Mouse (Mus musculus) embryonic facial prominence, embryonic 14.5 days (tissue): ENCODE results near the gene Xiap. TPM values are rescaled to one million over a fixed set of nuclear protein-coding genes. Genes with fewer than 3 reads are reported as not detected.
"Not testable (repeated sequence)": the region's sequence is repeated elsewhere in the genome, so short reads cannot be mapped to it uniquely, and the experiment has no call there.

ENCODE experiments used
- ATAC-seq: fragments of 200-750 bp; cut with Nextera tagmentation; 2 replicates; pipeline ENCODE4 v1.8.0; 2017; ENCODE audit warnings: low read depth, moderate number of reproducible peaks, moderate TSS enrichment
- DNase-seq: peaks from one replicate; pipeline ENCODE4 v3.0.0-alpha.2; 2015; ENCODE audit warnings: low spot score
- H3K27ac ChIP-seq: fragments of 300-500 bp; sonication (generic); replicated peaks from 2 replicates; pipeline ENCODE4 v1.5.1; 2014; ENCODE audit warnings: low read depth, mild to moderate bottlenecking, low read length, moderate library complexity
- H3K27me3 ChIP-seq: fragments of 300-500 bp; sonication (generic); replicated peaks from 2 replicates; pipeline ENCODE4 v1.6.1; 2014; ENCODE audit warnings: low read length; ENCODE audit not compliant: control insufficient read depth, insufficient read depth
- H3K36me3 ChIP-seq: fragments of 300-500 bp; sonication (generic); 2 replicates; pipeline ENCODE4 v1.6.1; 2014; ENCODE audit warnings: low read length, mixed read lengths; ENCODE audit not compliant: control insufficient read depth, insufficient read depth
- H3K4me1 ChIP-seq: fragments of 300-500 bp; sonication (generic); 2 replicates; pipeline ENCODE4 v1.6.1; 2014; ENCODE audit warnings: antibody characterized with exemption, low read length; ENCODE audit not compliant: control insufficient read depth, insufficient read depth
- H3K4me2 ChIP-seq: fragments of 300-500 bp; sonication (generic); 2 replicates; pipeline ENCODE4 v1.6.1; 2014; ENCODE audit warnings: low read depth, mild to moderate bottlenecking, low read length, moderate library complexity, mixed read lengths
- H3K4me3 ChIP-seq: fragments of 300-500 bp; sonication (generic); 2 replicates; pipeline ENCODE4 v1.5.1; 2014; ENCODE audit warnings: low read depth, mild to moderate bottlenecking, low read length
- H3K9ac ChIP-seq: fragments of 300-500 bp; sonication (generic); 2 replicates; pipeline ENCODE4 v1.6.1; 2014; ENCODE audit warnings: low read depth, mild to moderate bottlenecking, low read length, moderate library complexity, mixed read lengths
- H3K9me3 ChIP-seq: fragments of 300-500 bp; sonication (generic); 2 replicates; pipeline ENCODE4 v1.6.1; 2016; ENCODE audit warnings: low read length; ENCODE audit not compliant: control insufficient read depth
- WGBS: fragments of 180-500 bp; shearing (Covaris S2); extraction: QIAGEN DNeasy Blood & Tissue Kit; methylation state at CpG from one replicate; pipeline ENCODE4 v1.1.7; 2014; 5-methylcytosine and 5-hydroxymethylcytosine counted together
- polyA plus RNA-seq: library from polyadenylated mRNA; unstranded; fragments of >200 nt; fragmentation: Nextera tagmentation; extraction: Ambion mirVana; gene quantifications from 2 replicates; pipeline ENCODE4 v1.2.1, GENCODE M21; 2014

Gene Xiap
- 17.6 and 18.1 TPM in 2 replicates for polyA plus RNA-seq

DNA sequence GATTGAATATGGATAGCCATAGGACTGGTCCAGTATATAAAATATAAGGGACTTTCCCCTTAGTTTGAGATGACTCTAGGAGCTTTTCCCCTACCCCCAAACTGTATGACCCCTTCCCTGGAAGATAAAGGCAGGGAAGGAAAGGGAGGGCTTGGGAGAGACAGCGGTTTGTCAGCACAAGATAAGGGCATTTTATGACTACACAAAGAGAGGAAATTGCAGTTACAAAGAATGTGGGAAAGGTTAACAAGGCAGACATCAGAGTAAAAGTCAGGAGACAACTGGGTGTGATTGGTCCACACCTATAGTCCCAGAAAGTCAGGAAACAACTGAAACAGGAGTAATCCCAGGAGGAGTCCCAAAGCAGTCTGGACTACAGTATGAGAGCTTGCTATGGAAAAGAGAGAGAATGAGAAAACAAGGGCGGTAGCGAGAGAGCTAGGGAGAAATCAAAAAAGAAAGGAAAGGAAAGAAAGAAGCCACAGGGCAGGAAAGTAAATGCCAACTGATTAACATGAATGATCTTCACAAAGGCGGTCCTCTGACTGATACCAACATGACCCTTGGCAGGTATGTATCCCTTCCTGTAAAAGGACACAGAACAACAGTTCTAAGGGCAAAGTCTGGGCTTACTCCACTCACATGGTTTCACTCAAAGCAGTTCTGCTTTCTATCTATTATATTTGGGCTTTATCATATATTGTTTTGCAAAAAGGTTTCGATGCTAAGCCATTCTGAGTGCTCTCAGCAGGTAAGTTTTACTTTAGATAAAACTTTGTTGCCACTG is at the start of gene Xiap:
Xiap (plus strand) TSS at position 398 of the 787 bp plus-strand sequence.
- Histone ChIP-seq H3K27me3 (no peaks in the 10 kb centered on the region), H3K4me2 (no peak within 1 kb of the TSS), H3K9me3 (no peaks in the 10 kb centered on the region), H3K36me3 (no peaks in the 10 kb centered on the region), H3K4me3 (no peak within 1 kb of the TSS), H3K27ac (no peak within 1 kb of the TSS), H3K9ac (no peak within 1 kb of the TSS), H3K4me1 (no peaks in the 10 kb centered on the region)
- WGBS: 84% methylated on average over 5 of the region's 5 CpGs
- no peak for ATAC-seq
- DNase-seq: no peak

DNA sequence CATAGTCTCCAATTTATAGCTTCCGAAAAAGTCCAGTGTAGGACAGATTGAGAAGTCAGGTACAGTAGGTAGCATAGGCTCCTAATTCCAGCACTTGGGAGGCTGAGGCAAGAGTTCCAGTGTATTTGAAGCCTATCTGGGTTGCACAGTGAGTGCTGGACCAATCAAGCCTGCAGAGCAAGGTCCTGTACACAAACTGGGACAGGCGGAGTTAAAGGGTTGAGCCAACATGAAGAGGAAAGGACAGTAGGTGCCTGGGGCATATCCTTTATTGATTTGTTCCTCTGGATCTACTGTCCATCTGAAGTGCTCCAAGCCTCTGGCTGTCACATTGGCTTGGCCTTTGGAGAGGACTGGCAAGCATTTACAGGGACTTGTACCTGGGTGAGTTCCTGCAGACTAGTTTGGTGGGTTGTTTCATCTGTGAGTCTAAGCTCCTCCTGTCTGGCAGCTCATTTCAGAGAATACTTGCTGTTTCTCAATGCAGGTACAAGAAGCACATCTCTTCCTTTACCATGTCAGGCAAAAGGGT is 46.7 kb upstream of the Xiap start:
- Histone ChIP-seq H3K9me3 (no peaks in the 10 kb centered on the region), H3K9ac (no peak overlapping the region), H3K27me3 (no peaks in the 10 kb centered on the region), H3K36me3 (no peaks in the 10 kb centered on the region), H3K27ac (no peak overlapping the region), H3K4me3 (no peak overlapping the region), H3K4me2 (no peak overlapping the region), H3K4me1 (no peaks in the 10 kb centered on the region)
- ATAC-seq: no peak
- WGBS: 90% methylated on average over 2 of the region's 2 CpGs
- no peak for DNase-seq

DNA sequence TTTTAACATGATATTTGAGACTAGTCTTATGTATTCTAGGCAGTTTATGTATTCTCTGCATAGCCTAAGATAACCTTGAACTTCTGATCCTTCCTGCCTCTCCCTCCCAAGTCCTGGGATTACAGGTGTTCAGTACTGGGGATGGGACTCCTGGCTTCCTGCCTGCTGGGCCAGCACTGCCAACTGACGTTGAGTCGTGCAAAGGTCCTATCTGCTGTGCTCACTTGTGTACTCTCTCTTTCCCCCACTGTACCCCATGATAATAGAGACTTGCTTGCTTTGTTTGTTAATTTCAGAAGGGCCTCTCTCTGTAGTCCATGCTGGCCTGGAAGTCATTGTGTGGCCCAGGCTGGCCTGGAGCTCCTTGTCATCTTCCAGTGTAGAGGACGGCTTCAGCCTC is 45.7 kb upstream of the Xiap start:
- Histone ChIP-seq H3K4me1 (no peaks in the 10 kb centered on the region), H3K4me2 (no peak overlapping the region), H3K27ac (no peak overlapping the region), H3K9me3 (no peaks in the 10 kb centered on the region), H3K4me3 (no peak overlapping the region), H3K36me3 (no peaks in the 10 kb centered on the region), H3K9ac (no peak overlapping the region), H3K27me3 (no peaks in the 10 kb centered on the region)
- no peak for ATAC-seq
- WGBS: 60% methylated on average over 3 of the region's 3 CpGs
- no peak for DNase-seq

DNA sequence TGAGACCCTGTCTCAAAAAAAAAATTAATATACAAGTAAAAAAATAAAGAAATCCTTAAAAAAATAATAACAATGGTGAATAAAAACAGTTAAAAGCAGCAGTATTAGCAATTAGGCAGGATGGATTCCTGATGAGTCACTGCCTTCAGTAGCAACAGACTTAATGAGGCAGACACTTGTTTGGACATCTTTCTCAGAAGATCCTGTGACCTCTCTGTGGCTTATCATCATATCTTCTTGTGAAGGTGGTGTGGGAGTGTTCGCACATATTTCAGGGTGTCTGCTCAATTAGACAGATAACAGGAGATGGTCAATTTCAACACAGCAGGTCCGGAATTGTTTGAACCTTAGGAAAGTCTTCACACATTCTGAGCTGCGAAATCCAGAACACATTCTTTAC is 45.0 kb upstream of the Xiap start:
- 88% methylated on average over 3 of the region's 3 CpGs for WGBS
- Histone ChIP-seq H3K4me2 (no peak overlapping the region), H3K27me3 (no peaks in the 10 kb centered on the region), H3K9ac (no peak overlapping the region), H3K4me3 (no peak overlapping the region), H3K9me3 (no peaks in the 10 kb centered on the region), H3K27ac (no peak overlapping the region), H3K36me3 (no peaks in the 10 kb centered on the region), H3K4me1 (no peaks in the 10 kb centered on the region)
- no peak for DNase-seq
- ATAC-seq: no peak

DNA sequence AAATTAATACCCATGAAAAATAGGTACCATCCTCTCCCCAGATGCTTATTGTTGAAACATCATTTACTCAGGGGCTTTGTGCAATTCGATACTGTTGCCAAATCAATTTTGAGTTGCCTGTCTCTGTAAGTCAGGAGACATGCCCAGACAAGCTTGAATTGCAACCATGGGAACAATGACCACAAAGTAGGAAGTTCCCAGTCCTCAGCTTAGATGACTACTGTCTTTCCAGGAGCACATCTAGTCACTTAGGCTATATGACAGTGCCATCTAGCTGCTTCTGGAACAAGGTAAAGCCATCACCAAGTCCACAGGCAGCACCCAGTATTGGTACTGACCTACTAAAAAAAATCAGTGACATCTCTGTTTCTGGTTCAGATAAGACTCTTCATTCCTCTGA is 41.4 kb upstream of the Xiap start:
- Histone ChIP-seq H3K27ac (no peak overlapping the region), H3K4me2 (no peak overlapping the region), H3K27me3 (no peaks in the 10 kb centered on the region), H3K9ac (no peak overlapping the region), H3K9me3 (no peaks in the 10 kb centered on the region), H3K4me1 (no peaks in the 10 kb centered on the region), H3K4me3 (no peak overlapping the region), H3K36me3 (no peaks in the 10 kb centered on the region)
- ATAC-seq (peak; percentile 62; the same call in 1 of the 2 replicates), DNase-seq (peak; percentile 39)
- 61% methylated on average over 1 of the region's 1 CpGs for WGBS

DNA sequence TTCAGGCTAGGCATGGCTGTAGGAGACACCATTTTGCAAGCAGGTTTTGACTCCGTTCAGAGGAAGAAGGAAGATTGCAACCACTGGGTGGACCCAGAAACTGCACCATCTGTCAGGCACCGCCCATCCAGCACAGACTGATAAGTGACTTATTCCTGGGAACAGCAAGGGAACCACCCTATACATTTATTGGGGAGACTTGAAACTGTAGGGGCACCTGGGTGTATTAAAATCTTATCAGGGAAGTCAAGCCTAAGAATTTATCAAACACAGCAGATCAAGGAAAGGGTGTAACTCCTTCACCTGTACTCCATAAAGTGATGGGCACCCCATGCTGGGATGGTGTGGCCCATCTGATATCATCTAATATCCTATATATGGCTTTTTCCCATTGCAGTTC is 40.0 kb upstream of the Xiap start:
- no peak overlapping the region for H3K9ac ChIP-seq
- WGBS: 77% methylated on average over 2 of the region's 2 CpGs
- no peaks in the 10 kb centered on the region for H3K4me1 ChIP-seq
- no peaks in the 10 kb centered on the region for H3K9me3 ChIP-seq
- H3K4me2 ChIP-seq: no peak overlapping the region
- no peak overlapping the region for H3K27ac ChIP-seq
- no peak overlapping the region for H3K4me3 ChIP-seq
- no peaks in the 10 kb centered on the region for H3K27me3 ChIP-seq
- ATAC-seq: peak; percentile 22; the same call in 1 of the 2 replicates
- H3K36me3 ChIP-seq: no peaks in the 10 kb centered on the region
- no peak for DNase-seq

DNA sequence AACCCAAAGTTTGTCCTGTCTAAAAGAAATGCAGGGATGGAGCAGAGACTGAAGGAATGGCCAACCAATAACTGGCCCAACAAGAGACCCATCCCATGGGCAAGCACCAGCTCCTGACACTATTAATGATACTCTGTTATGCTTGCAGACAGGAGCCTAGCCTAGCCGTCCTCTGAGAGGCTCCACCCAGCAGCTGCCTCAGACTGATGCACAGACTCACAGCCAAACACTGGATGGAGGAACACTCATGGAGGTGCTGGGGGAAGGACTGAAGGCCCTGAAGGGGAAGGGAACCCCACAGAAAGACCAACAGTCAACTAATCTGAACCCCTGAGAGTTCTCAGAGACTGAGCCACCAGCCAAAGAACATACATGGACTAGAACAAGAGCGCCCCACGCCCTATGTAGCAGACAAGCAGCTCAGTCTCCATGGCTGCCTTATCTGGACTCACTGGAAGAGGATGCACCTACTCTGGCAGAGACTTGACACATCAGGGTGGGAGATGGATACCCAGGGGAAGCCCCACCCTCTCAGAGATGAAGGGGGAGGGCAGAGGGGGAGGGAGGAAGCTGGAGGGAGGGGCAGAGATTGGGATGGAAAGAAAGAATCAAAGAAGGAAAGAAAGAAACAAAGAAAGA is 33.6 kb upstream of the Xiap start:
- H3K9me3 ChIP-seq, H3K27ac ChIP-seq, H3K4me2 ChIP-seq, H3K9ac ChIP-seq, H3K27me3 ChIP-seq, ATAC-seq, H3K36me3 ChIP-seq, H3K4me3 ChIP-seq, H3K4me1 ChIP-seq, DNase-seq: not testable (repeated sequence)
- WGBS: no CpG with 5 or more reads among the region's 3 CpGs

DNA sequence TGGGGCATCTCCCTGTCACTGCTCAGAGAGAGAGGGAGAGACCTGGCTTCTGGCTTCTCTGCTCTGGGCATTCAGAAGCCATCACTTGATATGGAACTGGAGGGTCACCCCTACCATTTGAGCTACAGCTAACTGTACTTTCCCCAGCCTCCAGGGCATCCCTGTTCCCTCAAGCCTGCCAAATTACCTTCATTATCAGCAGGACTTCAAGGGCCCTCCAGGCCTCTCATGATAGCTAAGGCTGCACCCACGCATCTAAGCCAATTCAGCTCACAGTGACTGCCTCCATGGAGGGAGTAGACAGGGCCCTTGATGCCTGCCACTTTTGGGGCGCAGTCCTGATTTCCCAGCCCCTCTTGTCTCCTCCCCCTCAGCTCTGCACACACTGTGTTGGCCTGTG is 32.5 kb upstream of the Xiap start:
- not testable (repeated sequence) for H3K27me3 ChIP-seq, H3K4me3 ChIP-seq, H3K4me2 ChIP-seq, ATAC-seq, H3K27ac ChIP-seq, H3K9ac ChIP-seq, DNase-seq, H3K9me3 ChIP-seq, H3K4me1 ChIP-seq, H3K36me3 ChIP-seq
- WGBS: 53% methylated on average over 2 of the region's 2 CpGs
